Mouse (Mus musculus) CD4-positive helper T cell, adult 2 months (primary cell): Measurements from ENCODE around the gene Negr1.

Source experiments
- DNase-seq: peaks from one replicate; pipeline ENCODE4 v3.0.0-alpha.2; 2012; ENCODE audit warnings: low read depth, missing footprints, low spot score

Gene Negr1

GRCm38 (mm10) chr3:157209386-157209785, 647.8 kb downstream of the Negr1 start:
- DNase-seq = no peak

- no peak for DNase-seq
Measured at GRCm38 (mm10) chr3:157215937-157216719, 654.5 kb downstream of the Negr1 start.

DNA sequence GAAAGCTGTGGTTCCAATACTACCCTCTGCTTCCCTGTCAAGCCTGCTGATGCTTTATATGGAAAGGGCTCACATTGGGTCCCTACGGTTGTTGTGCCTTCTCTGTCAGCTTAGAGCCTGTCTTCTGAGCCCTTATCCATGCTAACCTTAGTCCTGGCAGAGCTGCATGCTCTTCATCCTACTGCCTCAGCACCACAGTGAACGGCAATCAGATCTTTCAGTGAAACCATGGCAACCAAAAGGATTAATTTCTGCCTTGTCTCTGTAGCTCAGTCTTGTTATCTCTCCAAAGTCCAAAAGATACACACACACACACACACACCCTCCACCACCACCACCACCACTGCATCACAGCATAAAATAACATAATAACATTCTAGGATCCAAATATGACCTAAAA, 656.2 kb downstream of the Negr1 start:
- DNase-seq = no peak

DNA sequence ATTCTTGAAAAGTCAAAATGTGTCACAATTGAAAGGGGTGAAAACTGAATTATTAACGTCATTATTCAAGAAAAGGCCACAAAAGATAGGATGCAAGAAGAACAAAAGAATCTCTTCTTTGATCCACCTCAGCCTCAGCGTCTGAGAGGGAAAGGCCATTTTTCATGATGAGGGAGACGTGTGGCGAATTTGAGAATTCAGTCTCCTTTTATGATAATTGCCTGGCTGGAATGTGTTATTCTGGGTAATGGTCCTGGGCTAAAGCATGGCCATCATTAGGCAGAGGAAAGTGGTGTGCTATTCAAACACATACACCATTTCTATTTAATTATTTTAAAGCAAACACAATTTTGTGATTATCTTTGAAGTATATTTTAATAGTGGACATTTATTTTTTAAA, 663.3 kb downstream of the Negr1 start:
- no peak for DNase-seq

- DNase-seq = no peak
Measured at GRCm38 (mm10) chr3:157232723-157233122, 671.1 kb downstream of the Negr1 start.

GRCm38 (mm10) chr3:157240240-157240639, 678.6 kb downstream of the Negr1 start:
- no peak for DNase-seq

DNA sequence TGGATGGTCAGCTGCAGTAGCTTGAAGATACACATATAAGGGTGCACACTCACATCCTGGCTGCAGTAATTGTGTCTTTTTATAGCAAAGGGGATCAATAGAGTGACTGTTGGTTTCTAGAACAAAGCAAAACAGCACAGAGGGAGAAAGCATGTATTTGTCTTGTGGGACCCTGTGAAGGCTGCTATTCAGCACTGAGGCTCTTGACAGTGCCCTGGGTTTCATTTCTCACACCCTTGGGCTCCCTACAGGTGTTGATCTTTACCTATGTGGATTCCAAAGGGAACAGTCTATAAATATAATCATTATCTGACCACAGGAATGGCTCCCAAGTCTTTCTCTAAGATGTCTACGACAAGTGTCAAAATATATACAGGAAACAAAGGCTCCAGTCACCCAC, 693.9 kb downstream of the Negr1 start:
- DNase-seq = no peak

DNA sequence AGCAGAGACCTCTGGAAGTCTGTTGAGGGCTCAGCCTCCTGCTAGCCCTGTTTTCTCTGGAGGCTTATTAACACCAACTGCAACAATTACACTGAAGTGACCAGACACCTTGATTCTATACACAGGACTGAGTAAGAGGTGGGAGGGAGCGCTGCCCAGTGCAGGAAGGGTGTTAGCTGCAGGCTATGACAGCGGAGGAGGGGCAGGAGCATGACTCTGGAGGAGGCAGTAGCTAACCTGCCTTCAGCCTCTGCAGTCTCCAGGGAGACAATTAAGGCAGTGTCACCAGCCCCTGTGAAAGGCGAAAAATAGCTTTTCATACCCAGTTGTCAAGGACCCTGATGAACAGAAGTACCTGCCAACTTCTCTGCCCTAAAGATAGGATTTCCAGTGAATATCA, 694.3 kb downstream of the Negr1 start:
- DNase-seq = no peak

- DNase-seq = no peak
Measured at GRCm38 (mm10) chr3:157268742-157269141, 707.1 kb downstream of the Negr1 start.

GRCm38 (mm10) chr3:157272379-157272778, 710.8 kb downstream of the Negr1 start:
- DNase-seq = no peak

- DNase-seq = no peak
Measured at GRCm38 (mm10) chr3:157274143-157274542, 712.5 kb downstream of the Negr1 start.

GRCm38 (mm10) chr3:157279717-157280116, 718.1 kb downstream of the Negr1 start:
- DNase-seq = no peak

- DNase-seq = no peak
Measured at GRCm38 (mm10) chr3:157281259-157281658, 719.7 kb downstream of the Negr1 start.

DNA sequence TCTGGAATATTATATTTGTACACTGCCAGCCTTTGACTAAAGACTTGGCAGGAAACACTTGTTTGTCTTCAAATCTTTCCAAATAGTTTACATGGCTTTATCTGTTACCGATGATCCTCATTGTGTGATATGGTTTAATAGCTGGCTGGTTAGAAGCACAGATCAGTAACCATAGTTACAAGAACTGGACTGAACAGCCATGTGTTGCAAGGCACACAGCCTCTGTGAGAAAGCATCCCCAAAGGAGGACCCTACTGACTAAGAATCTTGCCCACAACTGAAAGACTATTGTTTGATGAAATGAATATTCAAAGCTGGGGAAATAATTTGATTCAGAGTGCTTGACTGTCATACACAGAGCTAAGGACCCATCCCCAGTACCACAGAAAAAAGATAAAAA, 729.7 kb downstream of the Negr1 start:
- no peak for DNase-seq

- DNase-seq = no peak
Measured at GRCm38 (mm10) chr3:157297216-157297615, 735.6 kb downstream of the Negr1 start.

- DNase-seq = no peak
Measured at GRCm38 (mm10) chr3:157303430-157304116, 742.0 kb downstream of the Negr1 start.

DNA sequence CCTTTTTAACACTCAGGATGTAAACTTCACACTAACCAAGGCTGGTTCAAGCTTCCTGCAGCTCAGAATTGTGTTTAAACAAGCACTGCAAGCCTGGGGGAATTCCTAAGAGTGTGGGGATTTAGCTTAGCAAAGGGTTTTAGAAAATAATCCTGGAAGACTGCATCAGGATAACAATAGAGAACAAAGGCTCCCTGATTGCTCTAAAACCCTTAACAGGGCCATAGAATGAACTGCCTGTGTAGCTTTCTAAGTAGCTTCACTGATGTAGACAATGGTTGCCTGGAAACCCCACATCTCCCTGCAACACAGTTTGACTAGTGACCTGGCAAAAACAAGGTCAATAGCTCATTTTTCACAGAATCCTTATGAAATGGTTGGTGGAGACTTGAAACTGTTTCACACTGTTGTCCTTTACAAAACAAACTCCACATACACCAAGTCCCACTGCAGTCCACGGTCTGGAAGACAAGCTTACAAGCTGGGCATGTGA, 759.5 kb downstream of the Negr1 start:
- no peak for DNase-seq

- no peak for DNase-seq
Measured at GRCm38 (mm10) chr3:157321834-157322233, 760.2 kb downstream of the Negr1 start.

- no peak for DNase-seq
Measured at GRCm38 (mm10) chr3:157334169-157334568, 772.6 kb downstream of the Negr1 start.

- no peak for DNase-seq
Measured at GRCm38 (mm10) chr3:157349480-157349879, 787.9 kb downstream of the Negr1 start.

- DNase-seq = no peak
Measured at GRCm38 (mm10) chr3:157358905-157359304, 797.3 kb downstream of the Negr1 start.

GRCm38 (mm10) chr3:157359840-157360239, 798.2 kb downstream of the Negr1 start:
- DNase-seq = no peak
